Mouse (Mus musculus): ENCODE measurements around the gene B4galt5. TPM values are rescaled to one million over a fixed set of nuclear protein-coding genes. Genes with fewer than 3 reads are reported as not detected.

The B4galt5 gene
- polyA plus RNA-seq, 1 experiment from 2014 or later: 58.7 TPM

DNA sequence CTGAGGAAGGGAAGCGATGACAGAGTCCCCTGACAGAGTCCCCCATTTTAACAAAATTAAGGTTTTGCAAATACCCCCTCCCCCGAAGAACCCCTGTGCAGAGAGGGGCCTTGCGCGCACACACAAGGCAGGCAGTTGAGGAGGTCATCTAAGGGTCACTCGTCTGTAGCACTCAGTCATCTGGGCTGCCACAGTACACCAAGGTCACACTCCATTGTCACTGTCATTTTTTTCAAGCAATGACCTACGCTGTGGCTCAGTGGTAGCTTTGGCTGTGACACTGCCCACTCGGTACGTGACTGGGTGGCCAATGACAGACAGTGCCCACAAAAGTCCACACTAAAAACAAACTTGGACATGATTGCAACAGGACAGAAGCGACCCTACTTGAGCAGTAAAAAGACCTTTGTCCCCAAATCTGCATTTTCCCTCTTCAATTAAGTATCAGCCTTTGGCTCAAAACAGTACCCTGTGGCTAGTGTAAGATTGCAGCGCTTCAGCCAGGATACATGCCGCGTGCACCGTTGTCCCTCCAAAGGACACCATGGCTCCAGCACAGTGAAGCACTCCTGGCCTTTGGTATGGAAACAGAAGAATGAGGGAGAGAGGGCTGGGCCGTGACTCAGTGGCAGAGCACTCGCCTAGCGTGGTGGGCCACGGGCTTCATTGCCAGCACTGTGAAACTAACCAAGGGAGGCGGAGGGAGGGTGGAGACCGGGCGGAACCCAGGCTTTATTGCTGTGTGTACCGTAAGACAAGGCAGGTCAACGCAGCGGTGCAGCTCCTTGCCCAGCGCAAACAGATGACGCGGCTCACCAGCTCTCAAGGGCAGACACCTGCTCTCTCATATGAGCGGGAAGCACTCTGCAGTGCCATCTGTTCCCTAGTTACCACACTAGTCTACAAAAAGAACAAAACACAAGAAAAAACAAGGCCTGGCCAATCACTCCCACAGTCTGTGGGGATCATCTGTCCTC is 50.0 kb downstream of the B4galt5 start:
- ChIA-PET CTCF (interaction anchor here (0.9 kb wide), 1 partner anchor 227 kb away, joined by 3 read pairs; no protein-coding TSS in a partner anchor), POLR2A (no interaction called here)
- no peak for ATAC-seq
- no peak for DNase-seq (ENCODE audit: low read depth, low spot score)
- in situ Hi-C loops (cut with MboI; ENCODE audit: low pct_unique_long_range_greater_than_20kb): no loop called here
- H3K27me3 ChIP-seq: no peaks in the 10 kb centered on the region
- TF ChIP-seq CTCF (IDR thresholded peaks at IDR 0.05): no peak

DNA sequence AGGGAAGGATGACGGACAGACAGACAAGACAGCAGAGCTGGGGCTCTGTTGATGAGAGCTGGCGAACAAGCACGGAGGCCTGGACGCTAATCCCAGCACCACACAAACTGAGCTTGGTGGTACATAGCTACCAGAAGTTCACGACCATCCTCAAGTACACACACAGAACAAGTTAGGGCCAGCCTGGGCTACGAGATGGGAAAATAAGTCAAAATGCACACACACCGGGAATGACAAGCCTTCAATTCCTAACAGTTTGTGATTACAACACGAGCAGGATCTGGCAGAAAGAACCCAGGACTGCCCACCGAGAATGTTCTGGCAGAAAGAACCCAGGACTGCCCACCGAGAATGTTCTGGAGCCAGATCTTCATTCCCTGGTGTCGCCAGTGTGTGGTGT is 51.0 kb downstream of the B4galt5 start:
- DNase-seq (ENCODE audit: low read depth, low spot score): no peak
- POLR2A ChIA-PET: no interaction called here
- in situ Hi-C loops (cut with MboI; ENCODE audit: low pct_unique_long_range_greater_than_20kb): no loop called here

GRCm38 (mm10) chr2:167294926-167295325 is 54.1 kb downstream of the B4galt5 start:
- ATAC-seq (no peak), DNase-seq (ENCODE audit: low read depth, low spot score) (no peak)
- ChIA-PET POLR2A (no interaction called here), CTCF (interaction anchor here (0.9 to 4.2 kb wide), 4 partner anchors 13 to 223 kb away, joined by 3 to 36 read pairs (median 4); no protein-coding TSS in a partner anchor)
- in situ Hi-C loops (cut with MboI; ENCODE audit: low pct_unique_long_range_greater_than_20kb): no loop called here
- H3K27me3 ChIP-seq: no peaks in the 10 kb centered on the region
- no peak for TF ChIP-seq CTCF (IDR thresholded peaks at IDR 0.05)

More for the DNA sequence above, 51.0 kb downstream of the B4galt5 start:
- no peak for TF ChIP-seq CTCF (IDR thresholded peaks at IDR 0.05)
- ATAC-seq: no peak
- CTCF ChIA-PET: no interaction called here
- no peaks in the 10 kb centered on the region for H3K27me3 ChIP-seq

GRCm38 (mm10) chr2:167294216-167294615 is 54.8 kb downstream of the B4galt5 start:
- H3K27me3 ChIP-seq: no peaks in the 10 kb centered on the region
- POLR2A ChIA-PET: no interaction called here
- no peak for TF ChIP-seq CTCF (IDR thresholded peaks at IDR 0.05)
- DNase-seq (ENCODE audit: low read depth, low spot score): no peak
- peak; percentile 14 for ATAC-seq
- CTCF ChIA-PET: interaction anchor here (0.5 to 4.2 kb wide), 5 partner anchors 14 to 223 kb away, joined by 3 to 36 read pairs (median 3); partner anchors contain the start of gene Slc9a8
- in situ Hi-C loops (cut with MboI; ENCODE audit: low pct_unique_long_range_greater_than_20kb): no loop called here

GRCm38 (mm10) chr2:167293289-167294085 is 55.5 kb downstream of the B4galt5 start:
- DNase-seq (ENCODE audit: low read depth, low spot score) (no peak), ATAC-seq (no peak)
- no peak for TF ChIP-seq CTCF (IDR thresholded peaks at IDR 0.05)
- in situ Hi-C loops (cut with MboI; ENCODE audit: low pct_unique_long_range_greater_than_20kb): no loop called here
- no peaks in the 10 kb centered on the region for H3K27me3 ChIP-seq
- ChIA-PET CTCF (interaction anchor here (0.9 to 4.2 kb wide), 4 partner anchors 14 to 124 kb away, joined by 3 to 36 read pairs (median 4); no protein-coding TSS in a partner anchor), POLR2A (interaction anchor here (0.6 kb wide), 1 partner anchor 67 kb away, joined by 3 read pairs; no protein-coding TSS in a partner anchor)

DNA sequence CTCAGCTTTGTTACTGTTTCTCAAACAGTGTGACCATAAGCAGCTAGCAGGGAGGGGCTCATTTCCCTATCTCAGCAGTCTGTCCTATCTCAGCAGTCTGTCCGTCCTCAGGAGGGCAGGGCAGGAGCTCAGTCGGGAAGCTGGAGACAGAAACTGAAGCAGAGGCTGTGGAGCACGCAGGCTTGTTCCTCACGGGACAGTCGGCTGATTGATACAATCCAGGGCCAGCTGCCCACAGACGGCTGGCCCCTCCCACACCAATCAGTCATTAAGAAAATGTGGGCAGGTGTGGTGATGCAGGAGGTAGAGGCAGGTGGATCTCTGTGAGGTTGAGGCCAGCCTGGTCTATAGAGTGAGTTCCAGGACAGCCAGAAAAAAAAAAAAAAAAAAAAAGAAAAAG is 56.1 kb downstream of the B4galt5 start:
- ChIA-PET POLR2A (no interaction called here), CTCF (interaction anchor here (0.9 to 4.2 kb wide), 5 partner anchors 13 to 221 kb away, joined by 3 to 36 read pairs (median 6); no protein-coding TSS in a partner anchor)
- TF ChIP-seq CTCF (IDR thresholded peaks at IDR 0.05): no peak
- in situ Hi-C loops (cut with MboI; ENCODE audit: low pct_unique_long_range_greater_than_20kb): no loop called here
- H3K27me3 ChIP-seq: no peaks in the 10 kb centered on the region
- ATAC-seq: no peak
- DNase-seq (ENCODE audit: low read depth, low spot score): no peak

DNA sequence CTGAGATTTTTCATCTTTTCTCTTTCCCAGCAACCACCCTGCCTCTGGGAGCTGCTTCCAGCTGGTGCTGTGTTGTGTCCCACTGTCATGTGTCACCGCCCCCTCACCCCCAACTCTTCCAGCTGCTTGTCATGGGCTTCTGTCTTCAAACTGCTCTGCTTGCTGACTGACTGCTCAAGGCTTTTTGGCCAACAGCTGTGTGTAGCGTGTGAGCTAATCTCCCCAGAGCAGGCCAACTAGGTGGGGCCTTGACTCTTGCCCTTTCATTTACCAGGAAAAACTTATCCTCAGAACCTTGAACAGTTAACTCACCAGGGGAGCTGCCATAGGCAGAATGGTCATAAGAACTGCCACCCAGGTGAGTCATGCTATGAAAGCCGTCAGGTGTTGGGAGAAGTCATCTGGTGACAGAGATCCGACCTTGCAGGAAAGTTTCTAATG is 56.8 kb downstream of the B4galt5 start:
- DNase-seq (ENCODE audit: low read depth, low spot score) (no peak), ATAC-seq (no peak)
- ChIA-PET POLR2A (interaction anchor here (1.2 to 1.6 kb wide), 2 partner anchors 11 to 126 kb away, joined by 3 to 4 read pairs; no protein-coding TSS in a partner anchor), CTCF (interaction anchor here (0.9 to 4.2 kb wide), 6 partner anchors 12 to 220 kb away, joined by 3 to 36 read pairs (median 7); no protein-coding TSS in a partner anchor)
- no peaks in the 10 kb centered on the region for H3K27me3 ChIP-seq
- no peak for TF ChIP-seq CTCF (IDR thresholded peaks at IDR 0.05)
- in situ Hi-C loops (cut with MboI; ENCODE audit: low pct_unique_long_range_greater_than_20kb): no loop called here

GRCm38 (mm10) chr2:167291656-167292055 is 57.3 kb downstream of the B4galt5 start:
- ATAC-seq: no peak
- ChIA-PET POLR2A (interaction anchor here (1.2 to 1.6 kb wide), 2 partner anchors 10 to 127 kb away, joined by 3 to 4 read pairs; no protein-coding TSS in a partner anchor), CTCF (interaction anchor here (1.2 to 4.2 kb wide), 5 partner anchors 12 to 220 kb away, joined by 3 to 36 read pairs (median 8); no protein-coding TSS in a partner anchor)
- H3K27me3 ChIP-seq: no peaks in the 10 kb centered on the region
- no peak for DNase-seq (ENCODE audit: low read depth, low spot score)
- no peak for TF ChIP-seq CTCF (IDR thresholded peaks at IDR 0.05)
- in situ Hi-C loops (cut with MboI; ENCODE audit: low pct_unique_long_range_greater_than_20kb): no loop called here

GRCm38 (mm10) chr2:167281461-167281860 is 67.5 kb downstream of the B4galt5 start:
- POLR2A ChIA-PET: interaction anchor here (0.6 to 1.4 kb wide), 2 partner anchors 10 to 11 kb away, joined by 4 read pairs; no protein-coding TSS in a partner anchor
- CTCF ChIA-PET: interaction anchor here (1.1 to 4.8 kb wide), 6 partner anchors 11 to 136 kb away, joined by 3 to 88 read pairs (median 36); no protein-coding TSS in a partner anchor
- ATAC-seq: no peak

GRCm38 (mm10) chr2:167280986-167281310 is 68.0 kb downstream of the B4galt5 start:
- DNase-seq (ENCODE audit: low read depth, low spot score): no peak
- CTCF ChIA-PET: interaction anchor here (1.1 to 4.8 kb wide), 6 partner anchors 12 to 137 kb away, joined by 3 to 88 read pairs (median 36); no protein-coding TSS in a partner anchor
- TF ChIP-seq CTCF (IDR thresholded peaks at IDR 0.05): no peak
- ATAC-seq: no peak
- POLR2A ChIA-PET: interaction anchor here (1.4 kb wide), 1 partner anchor 10 kb away, joined by 4 read pairs; no protein-coding TSS in a partner anchor
- H3K27me3 ChIP-seq: no peaks in the 10 kb centered on the region
- in situ Hi-C loops (cut with MboI; ENCODE audit: low pct_unique_long_range_greater_than_20kb): loop anchor here (5.0 kb wide), 1 partner anchor 141 kb away; the partner anchor contains the start of gene Slc9a8

More at GRCm38 (mm10) chr2:167281461-167281860, 67.5 kb downstream of the B4galt5 start:
- no peaks in the 10 kb centered on the region for H3K27me3 ChIP-seq
- TF ChIP-seq CTCF (IDR thresholded peaks at IDR 0.05): no peak
- in situ Hi-C loops (cut with MboI; ENCODE audit: low pct_unique_long_range_greater_than_20kb): loop anchor here (5.0 kb wide), 1 partner anchor 141 kb away; the partner anchor contains the start of gene Slc9a8
- DNase-seq (ENCODE audit: low read depth, low spot score): no peak
